Mouse (Mus musculus) neural tube, embryonic 14.5 days (tissue): ENCODE data around the gene Mea1. TPM values are rescaled to one million over a fixed set of nuclear protein-coding genes. Genes with fewer than 3 reads are reported as not detected.

ENCODE experiments used
- ATAC-seq: fragments of 200-750 bp; cut with Nextera tagmentation; 2 replicates; pipeline ENCODE4 v1.8.0; 2017; ENCODE audit warnings: low read depth, mild to moderate bottlenecking, moderate TSS enrichment, moderate library complexity
- H3K27ac ChIP-seq: fragments of 300-500 bp; sonication (generic); 2 replicates; pipeline ENCODE4 v1.5.1; 2014; ENCODE audit warnings: low read depth, mild to moderate bottlenecking, control low read depth, low read length, moderate library complexity, mixed read lengths
- H3K27me3 ChIP-seq: fragments of 300-500 bp; sonication (generic); 2 replicates; pipeline ENCODE4 v1.6.1; 2014; ENCODE audit warnings: low read length; ENCODE audit not compliant: control insufficient read depth, insufficient read depth
- H3K36me3 ChIP-seq: fragments of 300-500 bp; sonication (generic); 2 replicates; pipeline ENCODE4 v1.6.1; 2014; ENCODE audit warnings: low read length, mixed read lengths; ENCODE audit not compliant: control insufficient read depth, insufficient read depth
- H3K4me1 ChIP-seq: fragments of 300-500 bp; sonication (generic); 2 replicates; pipeline ENCODE4 v1.6.1; 2014; ENCODE audit warnings: low read length; ENCODE audit not compliant: control insufficient read depth, insufficient read depth
- H3K4me2 ChIP-seq: fragments of 300-500 bp; sonication (generic); 2 replicates; pipeline ENCODE4 v1.6.1; 2014; ENCODE audit warnings: mild to moderate bottlenecking, low read depth, low read length, control low read depth
- H3K4me3 ChIP-seq: fragments of 300-500 bp; sonication (generic); 2 replicates; pipeline ENCODE4 v1.5.1; 2014; ENCODE audit warnings: low read depth, low read length, control low read depth, mixed read lengths
- H3K9ac ChIP-seq: fragments of 300-500 bp; sonication (generic); replicated peaks from 2 replicates; pipeline ENCODE4 v1.6.1; 2014; ENCODE audit warnings: low read depth, mild to moderate bottlenecking, control low read depth, low read length, mixed read lengths
- H3K9me3 ChIP-seq: fragments of 300-500 bp; sonication (generic); 2 replicates; pipeline ENCODE4 v1.6.1; 2016; ENCODE audit warnings: low read length; ENCODE audit not compliant: control insufficient read depth
- WGBS: fragments of 180-500 bp; shearing (Covaris S2); extraction: QIAGEN DNeasy Blood & Tissue Kit; methylation state at CpG from one replicate; pipeline ENCODE4 v1.1.7; 2014; 5-methylcytosine and 5-hydroxymethylcytosine counted together
- polyA plus RNA-seq: library from polyadenylated mRNA; unstranded; fragments of >200 nt; fragmentation: Nextera tagmentation; extraction: Ambion mirVana; gene quantifications from 2 replicates; pipeline ENCODE4 v1.2.1, GENCODE M21; 2014

Gene Mea1
- polyA plus RNA-seq, 1 experiment from 2014 or later: 301 TPM

DNA sequence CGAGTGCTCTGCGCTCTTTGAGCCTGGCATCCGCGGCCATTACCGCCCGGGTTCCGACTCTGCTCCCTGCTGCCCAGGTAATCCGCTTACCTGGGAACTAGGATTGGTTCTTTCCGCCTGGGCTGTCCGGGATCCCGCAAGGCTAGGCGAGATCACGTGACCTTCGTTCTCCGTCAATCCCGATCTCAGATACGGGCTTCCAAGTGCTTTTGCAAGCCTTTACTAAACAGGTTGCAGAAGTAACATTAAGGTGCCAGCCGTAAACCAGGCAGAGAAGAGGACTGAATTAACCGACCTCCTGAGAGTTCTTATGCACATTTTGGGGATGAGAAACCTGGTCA lies 32.3 kb upstream of the Mea1 start:
- under 1% methylated on average over 19 of the region's 19 CpGs for WGBS
- Histone ChIP-seq H3K4me3 (peak overlapping the region; percentile 83), H3K27ac (peak overlapping the region; percentile 87), H3K4me1 (peaks cover 28% of the 10 kb centered on the region), H3K36me3 (peaks cover 8% of the 10 kb centered on the region), H3K9ac (peak overlapping the region; percentile 74), H3K27me3 (no peaks in the 10 kb centered on the region), H3K9me3 (no peaks in the 10 kb centered on the region), H3K4me2 (peak overlapping the region; percentile 93)
- no peak for ATAC-seq

DNA sequence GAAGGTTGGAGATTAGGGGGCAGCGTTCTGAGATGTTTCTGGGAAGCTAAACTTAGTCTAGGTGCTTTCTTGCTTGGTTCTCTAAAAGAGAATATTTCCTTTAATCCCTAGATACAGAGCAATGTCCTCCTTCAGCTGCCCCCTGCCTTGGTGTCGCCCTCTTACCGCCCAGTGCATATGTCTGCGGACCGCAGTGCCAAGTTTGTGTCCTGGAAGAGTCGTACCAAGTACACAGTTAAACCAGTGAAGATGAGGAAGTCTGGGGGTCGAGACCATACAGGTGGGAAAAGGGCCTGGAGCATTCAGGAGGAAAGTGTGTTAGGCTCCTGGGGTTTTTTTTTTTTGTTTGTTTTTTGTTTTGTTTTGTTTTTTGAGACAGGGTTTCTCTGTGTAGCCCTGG lies 31.3 kb upstream of the Mea1 start:
- 91% methylated on average over 7 of the region's 7 CpGs for WGBS
- no peak overlapping the region for H3K4me3 ChIP-seq
- no peak overlapping the region for H3K9ac ChIP-seq

DNA sequence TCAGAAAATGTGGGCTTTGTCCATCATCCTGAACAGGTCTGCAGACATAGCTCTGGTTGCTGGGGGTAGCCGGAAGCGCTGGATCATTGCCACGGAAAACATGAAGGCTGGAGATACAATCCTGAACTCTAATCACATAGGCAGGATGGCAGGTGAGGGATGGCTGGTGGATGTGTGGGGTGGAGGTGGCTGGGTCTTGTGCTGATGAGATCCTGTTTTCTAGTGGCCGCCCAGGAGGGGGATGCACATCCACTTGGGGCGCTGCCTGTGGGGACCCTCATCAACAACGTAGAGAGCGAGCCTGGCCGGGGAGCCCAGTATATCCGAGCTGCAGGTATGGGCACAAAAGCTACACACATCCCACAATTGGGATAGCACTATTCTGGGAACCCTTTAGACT lies 30.2 kb upstream of the Mea1 start:
- Histone ChIP-seq H3K27ac (no peak overlapping the region), H3K9ac (no peak overlapping the region), H3K36me3 (peaks cover 3% of the 10 kb centered on the region), H3K4me1 (peaks cover 37% of the 10 kb centered on the region), H3K9me3 (no peaks in the 10 kb centered on the region), H3K4me2 (no peak overlapping the region), H3K27me3 (no peaks in the 10 kb centered on the region), H3K4me3 (no peak overlapping the region)
- no peak for ATAC-seq
- 93% methylated on average over 9 of the region's 9 CpGs for WGBS

More for the DNA sequence above, 31.3 kb upstream of the Mea1 start:
- Histone ChIP-seq H3K36me3 (no peaks in the 10 kb centered on the region; the same call in 1 of the 2 replicates), H3K4me2 (no peak overlapping the region), H3K27me3 (no peaks in the 10 kb centered on the region), H3K4me1 (peaks cover 37% of the 10 kb centered on the region), H3K9me3 (no peaks in the 10 kb centered on the region), H3K27ac (no peak overlapping the region)
- no peak for ATAC-seq

DNA sequence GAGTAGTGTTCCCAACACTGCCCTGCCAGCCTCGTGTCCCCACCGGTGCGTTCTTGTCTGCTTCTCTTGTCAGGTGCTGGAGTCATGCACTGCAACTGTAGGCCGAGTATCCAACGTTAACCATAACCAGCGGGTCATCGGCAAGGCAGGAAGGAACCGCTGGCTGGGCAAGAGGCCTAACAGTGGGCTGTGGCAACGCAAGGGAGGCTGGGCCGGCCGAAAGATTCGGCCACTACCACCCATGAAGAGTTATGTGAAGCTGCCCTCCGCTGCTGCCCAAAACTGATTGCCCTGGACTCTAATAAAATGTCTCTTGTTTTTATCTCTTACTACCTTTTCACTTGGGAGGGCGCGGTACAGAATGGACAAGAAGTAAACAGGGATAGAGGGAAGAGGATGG lies 28.8 kb upstream of the Mea1 start:
- 34% methylated on average over 15 of the region's 15 CpGs for WGBS
- H3K9ac ChIP-seq: peak overlapping the region; percentile 82
- H3K4me2 ChIP-seq: peak overlapping the region; percentile 89
- H3K9me3 ChIP-seq: no peaks in the 10 kb centered on the region
- H3K4me1 ChIP-seq: peaks cover 33% of the 10 kb centered on the region
- H3K4me3 ChIP-seq: peak overlapping the region; percentile 50
- H3K36me3 ChIP-seq: peaks cover 15% of the 10 kb centered on the region
- H3K27ac ChIP-seq: peak overlapping the region; percentile 94
- no peaks in the 10 kb centered on the region for H3K27me3 ChIP-seq
- ATAC-seq: no peak

DNA sequence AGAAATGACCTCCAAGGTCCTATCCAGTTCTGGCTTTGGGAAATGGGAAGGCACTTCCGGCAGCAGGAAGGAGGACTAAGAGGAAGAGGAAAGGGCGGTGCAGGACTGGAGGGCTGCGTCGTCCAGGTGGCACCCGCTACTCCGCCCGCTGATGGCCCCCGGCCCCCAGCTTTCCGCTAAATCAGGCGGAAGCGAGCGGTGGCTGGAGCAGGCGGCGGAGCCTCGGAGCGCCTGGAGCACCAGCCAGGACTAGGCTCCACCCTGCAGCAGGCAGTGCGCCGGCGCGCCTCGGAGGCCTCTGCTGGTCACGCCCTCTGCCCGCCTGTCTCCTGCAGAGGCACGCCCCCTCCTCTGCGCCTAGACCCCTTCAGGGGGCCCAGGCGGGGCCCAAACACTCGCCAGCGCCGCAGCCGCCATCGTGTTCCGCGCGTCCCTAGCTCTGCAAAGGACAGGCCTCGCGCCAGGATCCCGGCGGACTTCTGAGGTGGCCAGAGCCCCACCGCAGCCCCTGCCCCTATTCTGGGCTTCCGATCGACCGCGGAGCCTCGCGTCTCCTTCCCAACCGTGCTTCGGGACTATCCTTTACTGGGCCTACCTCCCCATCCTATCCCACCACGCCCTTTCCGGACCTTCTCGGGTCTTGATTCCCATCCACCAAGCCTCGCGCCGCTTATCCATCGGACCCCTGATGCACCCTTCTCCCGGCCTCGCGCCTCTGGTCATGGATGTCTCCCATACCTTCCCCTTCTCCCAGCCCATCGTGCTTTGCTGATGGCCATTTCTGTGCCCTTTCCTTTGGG lies 28.2 kb upstream of the Mea1 start, which contains the start of gene Cul7:
TSS of gene Cul7 (plus strand) at position 106 of the 800 bp plus-strand sequence.
- H3K27me3 ChIP-seq: no peaks in the 10 kb centered on the region
- ATAC-seq: peak; percentile 94
- H3K4me1 ChIP-seq: peaks cover 29% of the 10 kb centered on the region
- under 1% methylated on average over 56 of the region's 58 CpGs for WGBS
- peaks cover 15% of the 10 kb centered on the region for H3K36me3 ChIP-seq
- peak within 1 kb of the TSS; percentile 89 for H3K4me2 ChIP-seq
- H3K27ac ChIP-seq: peak within 1 kb of the TSS; percentile 94
- H3K9ac ChIP-seq: peak within 1 kb of the TSS; percentile 82
- peak within 1 kb of the TSS; percentile 50 for H3K4me3 ChIP-seq
- H3K9me3 ChIP-seq: no peaks in the 10 kb centered on the region

- Histone ChIP-seq H3K4me2 (peak overlapping the region; percentile 89), H3K9ac (peak overlapping the region; percentile 82), H3K4me1 (peaks cover 29% of the 10 kb centered on the region), H3K9me3 (no peaks in the 10 kb centered on the region), H3K4me3 (peak overlapping the region; percentile 50), H3K36me3 (peaks cover 24% of the 10 kb centered on the region), H3K27me3 (no peaks in the 10 kb centered on the region), H3K27ac (peak overlapping the region; percentile 94)
- ATAC-seq: no peak
- 71% methylated on average over 17 of the region's 17 CpGs for WGBS
Observed at GRCm38 (mm10) chr17:46651292-46651691, 27.3 kb upstream of the Mea1 start.

DNA sequence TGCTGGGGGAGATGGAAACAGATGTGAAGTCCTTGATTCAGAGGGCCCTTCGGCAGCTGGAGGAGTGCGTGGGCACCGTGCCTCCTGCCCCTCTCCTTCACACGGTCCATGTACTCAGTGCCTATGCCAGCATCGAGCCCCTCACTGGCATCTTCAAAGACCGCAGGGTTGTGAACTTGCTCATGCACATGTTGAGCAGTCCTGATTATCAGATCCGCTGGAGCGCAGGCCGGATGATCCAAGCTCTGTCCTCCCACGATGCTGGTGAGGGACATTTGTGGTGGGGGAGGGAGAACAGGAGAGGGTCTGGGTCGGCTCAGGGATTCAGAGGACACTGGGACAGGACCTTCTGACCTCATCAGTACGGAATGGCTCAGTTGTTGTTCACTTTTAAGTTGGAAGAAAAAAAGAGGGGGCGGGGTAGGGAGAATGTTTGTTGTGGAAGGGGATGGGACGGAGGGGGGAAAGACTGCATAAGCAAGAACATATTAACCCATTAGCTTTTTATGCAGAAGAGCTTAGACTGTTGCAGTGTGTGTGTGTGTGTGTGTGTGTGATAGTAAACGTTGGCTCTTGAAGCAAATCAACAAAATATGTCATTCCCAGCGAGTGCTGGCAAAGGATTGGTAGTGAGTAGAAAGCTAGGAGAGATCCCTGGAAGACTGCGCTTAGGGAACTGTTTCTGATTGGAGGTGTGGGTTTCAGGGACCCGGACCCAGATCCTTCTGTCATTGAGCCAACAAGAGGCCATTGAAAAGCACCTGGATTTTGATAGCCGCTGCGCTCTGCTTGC lies 26.6 kb upstream of the Mea1 start:
- Histone ChIP-seq H3K4me3 (peak overlapping the region; percentile 50; the same call in 1 of the 2 replicates), H3K4me1 (peaks cover 23% of the 10 kb centered on the region), H3K4me2 (peak overlapping the region; percentile 89), H3K9me3 (no peaks in the 10 kb centered on the region), H3K36me3 (peaks cover 31% of the 10 kb centered on the region), H3K9ac (peak overlapping the region; percentile 82; the same call in 1 of the 2 replicates), H3K27ac (no peak overlapping the region), H3K27me3 (no peaks in the 10 kb centered on the region)
- ATAC-seq: no peak
- 80% methylated on average over 20 of the region's 20 CpGs for WGBS

DNA sequence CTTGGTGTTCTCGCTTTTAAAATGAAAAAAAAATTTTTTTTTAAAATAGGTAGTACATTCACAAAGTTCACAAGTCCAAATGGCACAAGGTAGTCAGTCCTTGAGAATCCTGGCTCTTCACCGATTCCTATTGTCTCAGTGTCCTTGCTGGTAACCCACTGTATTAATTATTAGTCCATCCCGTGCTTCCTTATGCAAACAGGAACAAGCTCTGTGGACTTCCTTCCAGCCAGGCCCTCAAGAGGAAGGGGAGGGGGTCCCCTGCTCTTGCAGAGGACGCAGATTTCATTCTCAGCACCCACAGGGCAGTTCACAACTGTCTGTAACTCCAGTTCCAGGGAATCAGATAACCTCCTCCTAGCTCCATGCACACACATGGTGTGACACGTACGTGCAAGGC lies 22.5 kb upstream of the Mea1 start:
- 85% methylated on average over 6 of the region's 6 CpGs for WGBS

DNA sequence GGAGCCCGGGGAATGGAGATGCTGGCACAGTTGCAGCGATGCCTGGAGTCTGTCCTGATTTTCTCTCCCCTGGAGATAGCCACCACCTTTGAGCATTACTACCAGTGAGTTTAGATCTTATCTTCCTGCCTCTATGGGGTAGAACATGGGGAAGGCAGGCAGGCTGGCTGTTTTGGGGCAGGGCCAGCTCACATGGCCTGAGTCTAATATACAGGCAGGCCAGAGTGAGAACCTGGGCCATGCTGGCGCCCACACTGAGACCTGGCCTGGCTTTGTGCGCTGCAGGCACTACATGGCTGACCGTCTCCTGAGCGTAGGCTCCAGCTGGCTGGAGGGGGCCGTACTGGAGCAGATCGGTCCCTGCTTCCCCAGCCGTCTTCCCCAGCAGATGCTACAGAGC lies 17.2 kb upstream of the Mea1 start:
- no peak for ATAC-seq
- no peaks in the 10 kb centered on the region for H3K4me1 ChIP-seq
- H3K27ac ChIP-seq: no peak overlapping the region
- no peaks in the 10 kb centered on the region for H3K9me3 ChIP-seq
- H3K9ac ChIP-seq: no peak overlapping the region
- no peak overlapping the region for H3K4me2 ChIP-seq
- 97% methylated on average over 9 of the region's 9 CpGs for WGBS
- H3K27me3 ChIP-seq: no peaks in the 10 kb centered on the region
- no peak overlapping the region for H3K4me3 ChIP-seq
- H3K36me3 ChIP-seq: peaks cover 76% of the 10 kb centered on the region

More for the DNA sequence above, 22.5 kb upstream of the Mea1 start:
- no peaks in the 10 kb centered on the region for H3K27me3 ChIP-seq
- peaks cover 63% of the 10 kb centered on the region for H3K36me3 ChIP-seq
- H3K9ac ChIP-seq: no peak overlapping the region
- no peak overlapping the region for H3K4me2 ChIP-seq
- no peaks in the 10 kb centered on the region for H3K9me3 ChIP-seq
- no peak for ATAC-seq
- no peak overlapping the region for H3K27ac ChIP-seq
- H3K4me3 ChIP-seq: no peak overlapping the region
- H3K4me1 ChIP-seq: peaks cover 12% of the 10 kb centered on the region
